Mouse (Mus musculus) liver, embryonic 13.5 days (tissue): Measurements from ENCODE around the gene Dlk2. TPM values are rescaled to one million over a fixed set of nuclear protein-coding genes. Genes with fewer than 3 reads are reported as not detected.
A peak's percentile ranks its signal among the peaks of the same experiment; 100 is the strongest.

Experiments
- ATAC-seq: fragments of 200-750 bp; cut with Nextera tagmentation; 2 replicates; pipeline ENCODE4 v1.8.0; 2017; ENCODE audit warnings: low read depth, mild to moderate bottlenecking, moderate number of reproducible peaks, moderate library complexity
- DNase-seq: peaks from one replicate; pipeline ENCODE4 v3.0.0; 2022
- H3K27ac ChIP-seq: fragments of 300-500 bp; sonication (generic); 2 replicates; pipeline ENCODE4 v1.5.1; 2015; ENCODE audit warnings: moderate library complexity, mild to moderate bottlenecking, inconsistent platforms
- H3K27me3 ChIP-seq: fragments of 300-500 bp; sonication (generic); 2 replicates; pipeline ENCODE4 v1.6.1; 2015; ENCODE audit warnings: mild to moderate bottlenecking, inconsistent platforms
- H3K36me3 ChIP-seq: fragments of 300-500 bp; sonication (generic); 2 replicates; pipeline ENCODE4 v1.6.1; 2015; ENCODE audit warnings: mild to moderate bottlenecking, inconsistent platforms
- H3K4me1 ChIP-seq: fragments of 300-500 bp; sonication (generic); replicated peaks from 2 replicates; pipeline ENCODE4 v1.6.1; 2015; ENCODE audit warnings: inconsistent platforms
- H3K4me2 ChIP-seq: fragments of 300-500 bp; sonication (generic); 2 replicates; pipeline ENCODE4 v1.6.1; 2015; ENCODE audit warnings: inconsistent platforms, mild to moderate bottlenecking, moderate library complexity
- H3K4me3 ChIP-seq: fragments of 300-500 bp; sonication (generic); replicated peaks from 2 replicates; pipeline ENCODE4 v1.5.1; 2015; ENCODE audit warnings: mild to moderate bottlenecking, inconsistent platforms
- H3K9ac ChIP-seq: fragments of 300-500 bp; sonication (generic); 2 replicates; pipeline ENCODE4 v1.6.1; 2015; ENCODE audit warnings: mild to moderate bottlenecking, inconsistent platforms
- H3K9me3 ChIP-seq: fragments of 300-500 bp; sonication (generic); replicated peaks from 2 replicates; pipeline ENCODE4 v1.6.1; 2016; ENCODE audit warnings: inconsistent platforms
- WGBS: fragments of 180-500 bp; shearing (Covaris S2); methylation state at CpG from one replicate; pipeline ENCODE4 v1.1.7; 2015; ENCODE audit not compliant: insufficient replicate concordance; 5-methylcytosine and 5-hydroxymethylcytosine counted together
- polyA plus RNA-seq: library from polyadenylated mRNA; unstranded; fragments of >200 nt; fragmentation: Nextera tagmentation; extraction: Ambion mirVana; gene quantifications from 2 replicates; pipeline ENCODE4 v1.2.1, GENCODE M21; 2015

The Dlk2 gene
- polyA plus RNA-seq = 0.09 TPM in 1 of 2 replicates, not detected in the other

DNA sequence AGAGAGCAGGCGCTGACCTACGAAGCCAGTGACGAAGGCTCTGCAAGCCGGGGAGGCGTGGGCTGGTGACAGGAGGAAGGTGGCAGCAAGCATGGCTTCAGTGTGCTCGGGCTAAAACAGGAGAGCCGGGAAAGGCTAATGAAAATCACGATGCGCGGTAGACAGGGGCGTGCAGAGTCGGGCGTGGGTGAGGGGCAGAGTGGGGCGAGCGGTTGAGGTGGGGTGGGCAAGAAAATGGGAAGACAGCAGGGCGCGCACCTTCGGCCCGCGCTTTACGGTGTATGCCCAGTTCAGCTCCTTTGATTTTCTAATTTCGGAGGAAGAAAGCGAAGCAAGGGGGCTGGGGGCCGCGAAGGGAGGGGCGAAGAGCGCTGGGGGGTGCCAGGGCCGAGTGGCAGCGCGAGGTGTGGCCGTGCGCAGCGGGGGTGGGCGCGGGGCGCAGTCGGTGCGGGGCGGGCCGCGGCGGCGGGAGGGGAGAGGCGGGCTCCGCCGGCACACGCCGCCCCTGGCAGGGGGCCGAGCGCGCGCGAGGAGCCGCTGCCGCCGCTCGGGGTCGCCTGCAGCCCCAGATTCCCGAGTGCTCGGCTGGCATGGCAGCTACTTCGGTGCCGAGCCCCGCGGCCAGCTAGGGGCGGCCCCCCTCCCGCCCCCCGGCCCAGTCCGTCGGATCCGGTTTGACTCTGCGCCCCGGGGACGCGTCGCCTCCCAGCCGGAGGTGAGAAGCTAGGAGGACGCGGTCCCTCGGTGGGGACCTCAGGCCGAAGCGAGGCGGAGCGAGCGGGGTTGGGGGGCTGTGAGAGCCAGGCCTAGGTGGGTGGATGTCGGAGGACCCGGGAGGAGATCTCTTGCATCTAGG, at the start of gene Dlk2:
TSS of gene Dlk2 (plus strand) at position 58 of the 856 bp plus-strand sequence.
- Histone ChIP-seq H3K9ac (peak within 1 kb of the TSS; percentile 54), H3K36me3 (no peaks in the 10 kb centered on the region), H3K4me3 (peak within 1 kb of the TSS; percentile 54), H3K27ac (no peak within 1 kb of the TSS), H3K4me1 (peaks cover 12% of the 10 kb centered on the region), H3K27me3 (peaks cover 78% of the 10 kb centered on the region), H3K4me2 (peak within 1 kb of the TSS; percentile 73), H3K9me3 (no peaks in the 10 kb centered on the region)
- no peak for ATAC-seq
- DNase-seq = no peak
- 1% methylated on average over 61 of the region's 86 CpGs for WGBS

DNA sequence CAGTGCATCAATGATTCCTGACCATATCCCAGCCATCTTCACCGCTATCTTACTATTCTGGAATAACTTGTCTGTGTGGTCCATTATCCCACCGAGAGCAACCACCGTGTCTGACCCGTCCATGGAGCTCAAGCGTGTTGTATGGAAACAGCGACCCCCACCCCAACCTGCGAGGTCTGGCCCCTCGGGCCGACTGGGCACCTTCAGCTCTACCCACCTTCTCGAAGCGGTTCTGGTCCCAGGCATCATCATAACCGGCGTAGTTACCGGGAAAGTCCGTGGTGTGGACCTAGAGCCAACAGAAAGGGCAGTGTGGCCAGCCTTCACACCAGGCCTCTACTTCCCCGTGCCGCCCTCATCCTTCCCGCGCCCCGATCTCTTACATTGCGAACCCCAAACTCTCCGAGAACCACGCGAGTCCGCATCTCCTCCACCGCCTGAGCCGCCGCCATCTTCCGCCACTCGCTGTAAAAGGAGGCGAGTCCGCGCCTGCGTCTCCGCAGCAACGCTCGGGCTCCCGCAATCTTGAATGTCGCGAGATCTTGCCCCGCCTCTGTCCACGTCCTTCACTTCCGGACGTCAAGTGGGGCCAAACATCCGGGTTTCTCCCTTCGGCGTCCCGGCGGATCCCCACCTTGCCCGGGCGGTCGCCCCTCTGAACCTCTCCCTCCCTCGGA, 49.6 kb upstream of the Dlk2 start, which contains the start of the genes Polr1c and Yipf3:
TSS of gene Polr1c (minus strand) at position 543 of the 677 bp plus-strand sequence.
TSS of gene Yipf3 (plus strand) at position 569 of the 677 bp plus-strand sequence.
- Histone ChIP-seq H3K9me3 (no peaks in the 10 kb centered on the region), H3K4me1 (peaks cover 31% of the 10 kb centered on the region), H3K27ac (peak within 1 kb of the TSS; percentile 81), H3K4me3 (peak within 1 kb of the TSS; percentile 92), H3K9ac (peak within 1 kb of the TSS; percentile 95), H3K27me3 (no peaks in the 10 kb centered on the region), H3K36me3 (peaks cover 71% of the 10 kb centered on the region), H3K4me2 (peak within 1 kb of the TSS; percentile 91)
- WGBS = under 1% methylated on average over 53 of the region's 53 CpGs
- DNase-seq (peak; percentile 91), ATAC-seq (peak; percentile 89)

DNA sequence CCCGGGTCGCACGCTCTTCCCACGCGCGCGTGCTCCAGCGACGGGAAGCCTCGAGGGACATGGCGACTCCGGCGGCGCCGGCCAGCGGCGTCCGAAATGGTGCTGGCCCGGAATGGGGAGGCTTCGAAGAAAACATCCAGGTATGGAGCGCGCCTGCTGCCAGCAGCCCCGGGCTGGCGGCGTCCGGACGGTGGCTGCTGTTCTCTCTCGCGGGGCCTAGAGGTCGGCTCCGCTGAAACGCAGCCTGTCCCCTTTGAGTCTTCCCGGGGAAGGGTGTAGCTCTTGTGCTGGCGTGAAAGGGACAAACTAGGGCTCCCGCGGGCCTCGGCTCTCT, 49.1 kb upstream of the Dlk2 start:
- peaks cover 2% of the 10 kb centered on the region for H3K27me3 ChIP-seq
- H3K27ac ChIP-seq = peak overlapping the region; percentile 81
- peak; percentile 63 for ATAC-seq
- H3K9me3 ChIP-seq = no peaks in the 10 kb centered on the region
- peak overlapping the region; percentile 91 for H3K4me2 ChIP-seq
- H3K9ac ChIP-seq = peak overlapping the region; percentile 95
- peaks cover 66% of the 10 kb centered on the region for H3K36me3 ChIP-seq
- peaks cover 37% of the 10 kb centered on the region for H3K4me1 ChIP-seq
- no peak for DNase-seq
- peak overlapping the region; percentile 92 for H3K4me3 ChIP-seq
- 1% methylated on average over 37 of the region's 37 CpGs for WGBS

DNA sequence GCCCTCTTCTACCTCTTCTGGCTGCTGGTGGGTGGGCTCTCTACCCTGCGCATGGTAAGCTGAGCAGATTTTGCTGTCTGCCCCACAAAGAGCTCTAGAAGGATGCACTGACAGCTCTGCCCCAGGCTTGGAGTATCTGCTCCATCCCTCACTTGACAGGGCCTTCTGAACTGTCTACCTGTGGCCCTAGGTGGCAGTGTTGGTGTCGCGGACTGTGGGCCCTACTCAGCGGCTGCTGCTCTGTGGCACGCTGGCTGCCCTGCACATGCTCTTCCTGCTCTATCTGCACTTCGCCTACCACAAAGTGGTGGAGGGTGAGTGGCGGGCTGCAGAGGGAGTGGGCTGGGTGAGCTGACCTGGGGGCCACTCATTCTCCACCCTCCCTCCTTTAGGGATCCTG, 46.0 kb upstream of the Dlk2 start:
- peaks cover 36% of the 10 kb centered on the region for H3K36me3 ChIP-seq
- no peak for DNase-seq
- H3K27me3 ChIP-seq = peaks cover 32% of the 10 kb centered on the region
- no peak overlapping the region for H3K27ac ChIP-seq
- H3K9me3 ChIP-seq = no peaks in the 10 kb centered on the region
- H3K9ac ChIP-seq = no peak overlapping the region
- H3K4me1 ChIP-seq = peaks cover 51% of the 10 kb centered on the region
- H3K4me3 ChIP-seq = no peak overlapping the region
- no peak for ATAC-seq
- 79% methylated on average over 7 of the region's 7 CpGs for WGBS
- H3K4me2 ChIP-seq = no peak overlapping the region

DNA sequence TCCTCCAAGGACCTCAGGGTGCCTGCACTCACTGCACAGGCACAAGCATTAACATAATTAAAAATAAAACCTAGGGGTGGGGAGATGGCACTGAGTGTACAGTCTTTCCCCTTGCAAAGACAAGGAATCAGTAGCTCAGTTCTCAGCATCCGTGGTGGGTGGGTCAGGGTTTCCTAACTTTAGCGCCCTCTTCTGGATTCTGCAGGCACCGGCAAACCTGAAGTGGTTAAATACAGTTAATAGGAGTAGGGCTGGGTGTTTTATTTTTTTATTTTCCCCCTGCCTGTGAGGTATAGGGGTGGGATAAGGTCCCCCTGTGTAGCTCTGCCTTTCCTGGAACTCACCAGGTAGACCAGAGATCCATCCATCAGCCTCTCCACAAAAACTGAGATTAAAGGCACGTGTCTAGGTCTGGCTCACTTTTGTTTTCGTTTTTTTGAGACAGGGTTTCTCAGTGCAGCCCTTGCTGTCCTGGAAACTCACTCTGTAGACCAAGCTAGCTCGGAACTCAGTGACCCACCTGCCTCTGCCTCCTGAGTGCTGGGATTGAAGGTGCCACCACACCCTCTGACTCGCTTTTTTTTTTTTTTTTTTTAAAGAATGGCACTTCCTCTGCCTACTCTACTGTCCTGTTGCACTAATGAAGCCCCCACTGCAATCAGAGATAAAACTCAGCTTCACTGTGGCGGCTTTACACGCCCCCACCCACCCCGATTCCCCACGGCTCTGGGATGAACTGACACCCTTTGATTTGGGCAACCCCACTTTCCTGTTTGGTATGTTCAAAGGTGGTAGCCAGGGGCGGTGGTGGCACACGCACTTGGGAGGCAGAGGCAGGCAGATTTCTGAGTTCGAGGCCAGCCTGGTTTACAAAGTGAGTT, 44.4 kb upstream of the Dlk2 start:
- H3K27ac ChIP-seq = no peak overlapping the region
- peaks cover 38% of the 10 kb centered on the region for H3K36me3 ChIP-seq
- H3K27me3 ChIP-seq = peaks cover 41% of the 10 kb centered on the region
- H3K9me3 ChIP-seq = no peaks in the 10 kb centered on the region
- peak overlapping the region; percentile 68 for H3K4me3 ChIP-seq
- no peak for ATAC-seq
- no peak for DNase-seq
- H3K9ac ChIP-seq = peak overlapping the region; percentile 63; the same call in 1 of the 2 replicates
- peak overlapping the region; percentile 97 for H3K4me2 ChIP-seq
- WGBS = 27% methylated on average over 14 of the region's 14 CpGs
- H3K4me1 ChIP-seq = peaks cover 39% of the 10 kb centered on the region

DNA sequence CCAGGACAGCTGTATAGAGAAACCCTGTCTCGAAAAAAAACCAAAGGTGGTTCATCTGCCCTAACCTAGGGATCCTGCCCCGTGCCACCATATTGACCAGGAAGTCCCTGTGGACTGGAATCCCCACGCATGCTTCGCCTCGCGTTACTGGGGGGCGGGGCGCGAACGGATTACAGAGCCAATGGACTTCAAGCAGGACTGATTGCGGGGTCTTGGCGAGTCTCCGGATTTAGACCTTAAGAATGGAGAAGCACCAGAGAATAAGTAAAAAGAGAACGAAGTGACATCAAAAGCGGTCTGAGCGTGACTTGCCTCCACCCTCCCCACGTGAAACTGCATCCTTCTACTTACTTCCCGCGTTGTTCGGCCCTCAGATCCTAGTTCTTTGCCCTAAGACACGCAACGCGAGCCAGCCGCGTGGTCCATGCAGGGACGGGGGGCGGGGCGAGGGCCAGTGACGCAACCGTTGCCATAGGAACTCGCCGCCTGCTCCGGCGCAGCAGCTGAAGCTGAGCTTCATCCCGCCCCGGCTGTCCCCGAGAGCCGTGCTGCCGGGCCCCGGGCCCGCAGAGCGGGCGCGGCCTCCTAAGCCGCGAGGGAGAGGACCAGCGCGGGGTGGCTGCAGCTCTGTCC, 43.7 kb upstream of the Dlk2 start, which contains the start of gene Lrrc73:
TSS of gene Lrrc73 (plus strand) at position 80 of the 633 bp plus-strand sequence.
- Histone ChIP-seq H3K36me3 (peaks cover 46% of the 10 kb centered on the region), H3K9me3 (no peaks in the 10 kb centered on the region), H3K9ac (peak within 1 kb of the TSS; percentile 63), H3K27ac (no peak within 1 kb of the TSS), H3K27me3 (peaks cover 41% of the 10 kb centered on the region), H3K4me1 (peaks cover 36% of the 10 kb centered on the region), H3K4me2 (peak within 1 kb of the TSS; percentile 97), H3K4me3 (peak within 1 kb of the TSS; percentile 68)
- DNase-seq = peak; percentile 75
- 1% methylated on average over 42 of the region's 48 CpGs for WGBS
- ATAC-seq = peak; percentile 76

DNA sequence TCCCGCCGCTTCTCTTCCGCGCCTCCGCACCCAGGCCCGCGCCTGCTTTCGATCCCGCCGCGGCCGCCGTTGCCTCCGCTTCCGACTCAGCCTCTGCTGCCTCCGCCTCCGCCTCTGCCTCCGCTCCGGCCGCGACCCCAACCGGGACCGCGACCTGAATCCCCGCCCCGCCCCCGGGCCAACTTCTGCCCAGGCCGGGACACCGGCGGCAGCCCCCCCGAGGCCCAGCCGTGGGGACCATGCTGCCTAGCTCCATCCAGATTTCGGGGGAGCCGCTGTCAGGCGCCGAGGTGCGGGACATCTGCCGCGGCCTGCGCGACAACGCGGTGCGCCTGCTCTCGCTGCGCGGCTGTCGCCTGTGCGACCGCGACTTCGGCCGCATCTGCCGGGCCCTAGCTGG, 43.1 kb upstream of the Dlk2 start:
- Histone ChIP-seq H3K4me1 (peaks cover 31% of the 10 kb centered on the region), H3K9ac (peak overlapping the region; percentile 63), H3K36me3 (peaks cover 50% of the 10 kb centered on the region), H3K4me3 (peak overlapping the region; percentile 68), H3K27ac (no peak overlapping the region), H3K9me3 (no peaks in the 10 kb centered on the region), H3K27me3 (peaks cover 41% of the 10 kb centered on the region), H3K4me2 (peak overlapping the region; percentile 97)
- DNase-seq (no peak), ATAC-seq (peak; percentile 3; the same call in 1 of the 2 replicates)
- under 1% methylated on average over 52 of the region's 54 CpGs for WGBS

DNA sequence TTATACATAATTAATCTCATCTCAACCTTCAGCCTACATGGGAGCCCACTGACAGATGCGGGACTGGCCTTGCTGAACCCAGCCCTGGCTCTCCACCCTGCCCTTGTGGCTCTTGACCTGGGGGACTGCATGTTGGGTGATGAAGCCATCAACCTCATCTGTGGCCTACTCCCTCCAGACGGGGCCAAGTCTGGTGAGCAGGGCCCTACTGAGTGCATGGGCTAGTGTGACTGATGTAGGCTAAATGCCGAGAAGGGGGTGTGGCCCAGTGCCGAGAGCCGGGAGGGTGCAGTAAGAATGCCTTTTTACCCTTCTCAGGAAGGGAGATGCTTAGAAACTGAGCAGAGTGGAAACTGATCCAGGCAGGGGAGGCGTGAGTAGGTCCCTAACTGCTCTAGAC, 42.1 kb upstream of the Dlk2 start:
- WGBS = 31% methylated on average over 6 of the region's 6 CpGs
- Histone ChIP-seq H3K4me2 (no peak overlapping the region), H3K27ac (no peak overlapping the region), H3K9ac (no peak overlapping the region), H3K9me3 (no peaks in the 10 kb centered on the region), H3K4me1 (peaks cover 21% of the 10 kb centered on the region), H3K27me3 (peaks cover 41% of the 10 kb centered on the region), H3K4me3 (no peak overlapping the region), H3K36me3 (peaks cover 50% of the 10 kb centered on the region)
- ATAC-seq (no peak), DNase-seq (no peak)

DNA sequence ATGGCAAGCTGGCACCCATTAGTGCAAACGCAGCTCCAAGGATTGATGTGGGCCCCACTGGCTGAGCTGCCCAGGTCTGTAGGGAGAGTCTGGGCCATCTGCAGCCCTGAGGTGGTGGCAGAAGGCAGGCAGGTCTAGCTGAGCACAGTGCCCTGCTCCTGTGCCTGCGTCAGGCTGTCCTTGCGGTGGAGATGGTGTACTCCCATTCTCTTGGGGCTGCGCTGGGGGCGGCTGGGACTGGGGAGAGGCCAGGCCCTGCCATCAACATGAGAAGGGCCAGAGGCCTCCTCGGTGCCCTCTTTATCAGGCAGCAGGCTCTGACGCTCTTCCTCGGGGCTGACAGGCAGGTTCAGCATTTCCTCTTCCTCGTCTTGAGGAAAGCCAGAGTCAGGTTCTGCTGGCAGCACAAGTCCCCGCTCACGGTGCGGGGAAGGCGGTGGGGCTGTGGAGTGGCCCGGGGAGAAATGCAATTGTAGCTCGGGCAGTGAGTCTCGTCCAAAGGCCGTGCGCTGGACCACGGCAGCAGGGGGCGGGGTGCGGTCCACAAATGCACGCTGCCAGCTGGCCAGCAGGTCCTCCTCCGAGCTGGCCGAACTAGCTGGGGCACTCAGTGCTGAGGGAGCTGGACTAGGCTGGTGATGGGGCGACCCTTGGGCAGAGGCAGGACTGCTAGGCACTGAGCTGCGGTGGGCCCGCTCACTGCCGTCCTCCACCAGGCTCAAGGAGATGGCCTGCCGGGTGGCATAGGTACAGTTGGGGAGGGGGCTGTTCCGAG, 38.8 kb upstream of the Dlk2 start:
- peaks cover 60% of the 10 kb centered on the region for H3K36me3 ChIP-seq
- H3K27me3 ChIP-seq = peaks cover 36% of the 10 kb centered on the region
- no peak for DNase-seq
- peaks cover 12% of the 10 kb centered on the region for H3K4me1 ChIP-seq
- H3K27ac ChIP-seq = no peak overlapping the region
- WGBS = 76% methylated on average over 30 of the region's 30 CpGs
- no peak for ATAC-seq
- H3K9me3 ChIP-seq = no peaks in the 10 kb centered on the region
- H3K9ac ChIP-seq = no peak overlapping the region
- no peak overlapping the region for H3K4me2 ChIP-seq
- H3K4me3 ChIP-seq = no peak overlapping the region

DNA sequence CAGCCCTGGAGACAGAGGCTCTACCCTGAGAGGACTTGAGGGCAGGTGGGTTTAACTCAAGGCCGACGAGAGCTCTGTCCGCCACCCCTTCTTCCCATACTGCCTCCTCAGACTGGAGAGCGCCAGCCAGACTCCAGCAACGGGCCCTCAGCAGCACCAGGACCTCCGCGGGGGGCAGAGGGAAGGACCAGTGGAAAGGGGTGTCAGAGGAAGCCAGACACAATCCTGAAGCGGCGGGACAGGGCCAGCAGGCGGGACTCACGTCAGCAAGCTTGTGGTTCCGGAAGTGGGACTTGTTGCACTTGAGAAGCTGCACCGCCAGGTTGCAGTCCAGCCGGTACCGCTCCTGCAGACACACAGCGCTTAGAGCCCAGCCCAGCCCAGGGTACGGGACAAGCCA, 37.5 kb upstream of the Dlk2 start:
- no peak overlapping the region for H3K4me2 ChIP-seq
- H3K9ac ChIP-seq = no peak overlapping the region
- WGBS = 88% methylated on average over 17 of the region's 17 CpGs
- DNase-seq = no peak
- ATAC-seq = no peak
- H3K27ac ChIP-seq = no peak overlapping the region
- H3K27me3 ChIP-seq = peaks cover 24% of the 10 kb centered on the region
- H3K4me1 ChIP-seq = no peaks in the 10 kb centered on the region; the same call in 1 of the 2 replicates
- peaks cover 72% of the 10 kb centered on the region for H3K36me3 ChIP-seq
- H3K4me3 ChIP-seq = no peak overlapping the region
- H3K9me3 ChIP-seq = no peaks in the 10 kb centered on the region
